Mouse (Mus musculus) heart, embryonic 15.5 days (tissue): Measurements from ENCODE around the gene Cdh24. TPM values are rescaled to one million over a fixed set of nuclear protein-coding genes. Genes with fewer than 3 reads are reported as not detected.

ENCODE experiments used
- ATAC-seq: fragments of 200-750 bp; cut with Nextera tagmentation; replicated peaks from 2 replicates; pipeline ENCODE4 v1.8.0; 2017; ENCODE audit warnings: low read depth, moderate TSS enrichment; ENCODE audit not compliant: insufficient number of reproducible peaks, insufficient read depth, low FRiP score
- H3K27ac ChIP-seq: fragments of 300-500 bp; sonication (generic); 2 replicates; pipeline ENCODE4 v1.5.1; 2015; ENCODE audit warnings: mild to moderate bottlenecking, inconsistent platforms
- H3K27me3 ChIP-seq: fragments of 300-500 bp; sonication (generic); 2 replicates; pipeline ENCODE4 v1.6.1; 2015; ENCODE audit warnings: inconsistent platforms
- H3K36me3 ChIP-seq: fragments of 300-500 bp; sonication (generic); 2 replicates; pipeline ENCODE4 v1.6.1; 2015; ENCODE audit warnings: mild to moderate bottlenecking, inconsistent platforms
- H3K4me1 ChIP-seq: fragments of 300-500 bp; sonication (generic); replicated peaks from 2 replicates; pipeline ENCODE4 v1.6.1; 2015; ENCODE audit warnings: inconsistent platforms
- H3K4me2 ChIP-seq: fragments of 300-500 bp; sonication (generic); 2 replicates; pipeline ENCODE4 v1.6.1; 2015; ENCODE audit warnings: inconsistent platforms, mild to moderate bottlenecking, moderate library complexity
- H3K4me3 ChIP-seq: fragments of 300-500 bp; sonication (generic); 2 replicates; pipeline ENCODE4 v1.5.1; 2015; ENCODE audit warnings: mild to moderate bottlenecking, inconsistent platforms
- H3K9ac ChIP-seq: fragments of 300-500 bp; sonication (generic); 2 replicates; pipeline ENCODE4 v1.6.1; 2015; ENCODE audit warnings: mild to moderate bottlenecking, inconsistent platforms
- H3K9me3 ChIP-seq: fragments of 300-500 bp; sonication (generic); replicated peaks from 2 replicates; pipeline ENCODE4 v1.6.1; 2016; ENCODE audit warnings: inconsistent platforms
- WGBS: fragments of 180-500 bp; shearing (Covaris S2); methylation state at CpG from one replicate; pipeline ENCODE4 v1.1.7; 2015; ENCODE audit warnings: mixed read lengths; 5-methylcytosine and 5-hydroxymethylcytosine counted together
- polyA plus RNA-seq: library from polyadenylated mRNA; unstranded; fragments of >200 nt; fragmentation: Nextera tagmentation; extraction: Ambion mirVana; gene quantifications from 2 replicates; pipeline ENCODE4 v1.2.1, GENCODE M21; 2015

Gene Cdh24
- polyA plus RNA-seq, 1 experiment from 2014 or later: 1.6 TPM

GRCm38 (mm10) chr14:54642224-54642944 is 1.2 kb upstream of the Cdh24 start:
- Histone ChIP-seq H3K36me3 (peaks cover 53% of the 10 kb centered on the region), H3K4me3 (no peak overlapping the region), H3K27ac (no peak overlapping the region), H3K27me3 (no peaks in the 10 kb centered on the region; the same call in 1 of the 2 replicates), H3K4me2 (no peak overlapping the region), H3K9ac (no peak overlapping the region), H3K4me1 (peaks cover 14% of the 10 kb centered on the region), H3K9me3 (no peaks in the 10 kb centered on the region)
- no peak for ATAC-seq
- WGBS: 81% methylated on average over 25 of the region's 25 CpGs

- peak within 1 kb of the TSS; percentile 71 for H3K27ac ChIP-seq
- ATAC-seq: no peak
- peak within 1 kb of the TSS; percentile 67 for H3K4me3 ChIP-seq
- H3K4me1 ChIP-seq: peaks cover 14% of the 10 kb centered on the region
- peak within 1 kb of the TSS; percentile 99 for H3K4me2 ChIP-seq
- no peaks in the 10 kb centered on the region for H3K9me3 ChIP-seq
- WGBS: 2% methylated on average over 28 of the region's 28 CpGs
- H3K9ac ChIP-seq: peak within 1 kb of the TSS; percentile 92
- H3K36me3 ChIP-seq: peaks cover 38% of the 10 kb centered on the region
- no peaks in the 10 kb centered on the region; the same call in 1 of the 2 replicates for H3K27me3 ChIP-seq
Measured at GRCm38 (mm10) chr14:54640946-54641304, 239 bp downstream of the Cdh24 start, which contains the start of gene Gm17606. Gm17606 (plus strand) TSS chr14:54640952.

GRCm38 (mm10) chr14:54640121-54640520 is 1.0 kb downstream of the Cdh24 start:
- H3K27ac ChIP-seq: no peak overlapping the region
- H3K9me3 ChIP-seq: no peaks in the 10 kb centered on the region
- H3K36me3 ChIP-seq: peaks cover 30% of the 10 kb centered on the region
- H3K4me1 ChIP-seq: peaks cover 14% of the 10 kb centered on the region
- no peak overlapping the region for H3K9ac ChIP-seq
- 41% methylated on average over 4 of the region's 4 CpGs for WGBS
- H3K4me3 ChIP-seq: peak overlapping the region; percentile 21; the same call in 1 of the 2 replicates
- H3K27me3 ChIP-seq: no peaks in the 10 kb centered on the region; the same call in 1 of the 2 replicates
- no peak for ATAC-seq
- H3K4me2 ChIP-seq: peak overlapping the region; percentile 99

DNA sequence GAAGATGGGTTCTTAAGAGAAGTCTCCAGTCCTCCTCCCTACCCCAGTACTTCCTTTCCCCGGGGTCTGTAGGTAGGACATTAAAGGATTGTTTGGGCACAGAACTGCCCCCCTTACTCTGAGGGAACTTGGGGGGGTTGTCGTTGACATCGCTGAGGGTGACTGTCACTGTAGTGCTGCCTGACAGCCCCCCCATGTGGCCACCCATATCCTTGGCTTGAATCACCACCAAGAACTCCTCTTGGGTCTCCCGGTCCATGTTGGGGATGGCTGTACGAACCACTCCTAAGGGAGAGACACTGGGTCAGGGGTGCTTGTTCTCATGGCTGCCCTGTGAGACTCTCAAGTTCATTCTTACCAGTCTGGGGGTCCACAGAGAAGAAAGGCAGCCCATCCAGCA is 3.0 kb downstream of the Cdh24 start:
- WGBS: 65% methylated on average over 5 of the region's 5 CpGs
- ATAC-seq: no peak
- no peak overlapping the region for H3K9ac ChIP-seq
- H3K4me2 ChIP-seq: no peak overlapping the region
- H3K4me1 ChIP-seq: peaks cover 14% of the 10 kb centered on the region
- peaks cover 11% of the 10 kb centered on the region for H3K36me3 ChIP-seq
- H3K27me3 ChIP-seq: no peaks in the 10 kb centered on the region; the same call in 1 of the 2 replicates
- H3K27ac ChIP-seq: no peak overlapping the region
- no peak overlapping the region for H3K4me3 ChIP-seq
- H3K9me3 ChIP-seq: no peaks in the 10 kb centered on the region

DNA sequence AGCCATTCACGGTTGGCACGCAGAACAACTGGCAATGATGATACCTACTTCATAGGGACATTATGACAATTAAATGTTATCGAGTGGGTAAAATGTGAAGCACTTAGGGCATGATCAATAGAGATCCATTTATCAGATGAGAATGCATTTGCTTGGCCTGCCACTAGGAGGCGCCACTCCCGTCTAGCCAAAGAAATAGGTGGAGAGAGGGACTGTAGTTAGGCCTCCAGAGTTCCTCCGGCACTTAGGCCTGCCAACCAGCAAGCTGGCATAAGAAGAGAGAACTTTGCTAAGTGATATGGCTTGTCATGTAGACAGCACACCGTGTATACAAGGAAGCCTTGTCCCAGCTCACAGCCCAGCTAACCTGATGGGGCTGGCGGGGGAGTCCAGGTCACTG is 4.2 kb downstream of the Cdh24 start:
- Histone ChIP-seq H3K9ac (no peak overlapping the region), H3K9me3 (no peaks in the 10 kb centered on the region), H3K4me1 (peaks cover 14% of the 10 kb centered on the region), H3K27me3 (no peaks in the 10 kb centered on the region; the same call in 1 of the 2 replicates), H3K4me3 (no peak overlapping the region), H3K36me3 (peaks cover 7% of the 10 kb centered on the region; the same call in 1 of the 2 replicates), H3K4me2 (no peak overlapping the region), H3K27ac (no peak overlapping the region)
- WGBS: 57% methylated on average over 8 of the region's 8 CpGs
- ATAC-seq: no peak

- Histone ChIP-seq H3K4me2 (no peak overlapping the region), H3K27ac (no peak overlapping the region), H3K36me3 (peaks cover 10% of the 10 kb centered on the region; the same call in 1 of the 2 replicates), H3K4me3 (no peak overlapping the region), H3K27me3 (no peaks in the 10 kb centered on the region), H3K4me1 (no peaks in the 10 kb centered on the region), H3K9me3 (no peaks in the 10 kb centered on the region), H3K9ac (no peak overlapping the region)
- ATAC-seq: no peak
- 78% methylated on average over 4 of the region's 4 CpGs for WGBS
Measured at GRCm38 (mm10) chr14:54634182-54634581, 7.0 kb downstream of the Cdh24 start.

DNA sequence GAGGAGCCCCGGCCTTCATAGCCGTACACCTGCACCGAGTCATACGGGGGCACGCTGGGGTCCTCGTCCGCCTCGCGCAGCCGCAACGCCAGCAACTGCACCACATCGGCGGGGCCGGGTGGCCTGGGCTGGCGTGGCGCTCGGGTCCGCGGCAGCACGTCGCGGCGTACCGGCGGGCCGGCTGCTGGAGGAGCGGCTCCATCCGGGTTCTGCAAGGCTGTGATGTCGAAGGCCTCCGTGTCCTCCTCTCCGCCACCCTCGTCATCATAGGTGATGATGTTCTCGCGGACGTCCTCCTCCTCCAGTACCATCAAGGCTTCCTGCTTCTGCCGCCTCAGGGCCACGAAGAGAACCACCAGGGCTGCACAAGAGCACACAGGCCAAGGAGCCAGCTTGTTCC is 8.9 kb downstream of the Cdh24 start:
- no peak overlapping the region for H3K27ac ChIP-seq
- no peaks in the 10 kb centered on the region for H3K4me1 ChIP-seq
- H3K9me3 ChIP-seq: no peaks in the 10 kb centered on the region
- no peak for ATAC-seq
- peaks cover 10% of the 10 kb centered on the region; the same call in 1 of the 2 replicates for H3K36me3 ChIP-seq
- no peak overlapping the region for H3K4me2 ChIP-seq
- no peak overlapping the region for H3K4me3 ChIP-seq
- 88% methylated on average over 37 of the region's 37 CpGs for WGBS
- H3K27me3 ChIP-seq: no peaks in the 10 kb centered on the region
- H3K9ac ChIP-seq: no peak overlapping the region

DNA sequence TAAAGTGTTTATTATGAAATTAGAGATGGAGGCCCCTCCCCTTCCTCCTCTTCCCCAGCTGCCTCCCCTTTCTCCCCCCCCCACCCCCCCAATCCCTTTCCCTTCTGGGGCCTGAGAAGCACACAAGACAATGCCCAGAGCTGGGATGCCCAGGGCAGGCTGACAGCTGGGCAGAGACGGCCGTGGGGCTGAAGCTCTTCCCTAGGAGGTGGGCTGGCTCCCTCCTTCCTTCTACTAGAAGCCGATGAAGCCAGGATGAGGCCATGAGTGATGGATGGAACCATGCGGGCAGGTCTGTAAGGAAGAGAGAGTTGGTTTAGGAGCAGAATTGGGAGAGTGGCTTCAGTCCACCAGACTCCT is 9.9 kb downstream of the Cdh24 start:
- no peaks in the 10 kb centered on the region for H3K9me3 ChIP-seq
- no peaks in the 10 kb centered on the region for H3K27me3 ChIP-seq
- peaks cover 10% of the 10 kb centered on the region; the same call in 1 of the 2 replicates for H3K36me3 ChIP-seq
- no peaks in the 10 kb centered on the region for H3K4me1 ChIP-seq
- no peak for ATAC-seq
- 80% methylated on average over 4 of the region's 4 CpGs for WGBS
- H3K4me3 ChIP-seq: no peak overlapping the region
- no peak overlapping the region for H3K27ac ChIP-seq
- H3K4me2 ChIP-seq: no peak overlapping the region
- no peak overlapping the region for H3K9ac ChIP-seq

DNA sequence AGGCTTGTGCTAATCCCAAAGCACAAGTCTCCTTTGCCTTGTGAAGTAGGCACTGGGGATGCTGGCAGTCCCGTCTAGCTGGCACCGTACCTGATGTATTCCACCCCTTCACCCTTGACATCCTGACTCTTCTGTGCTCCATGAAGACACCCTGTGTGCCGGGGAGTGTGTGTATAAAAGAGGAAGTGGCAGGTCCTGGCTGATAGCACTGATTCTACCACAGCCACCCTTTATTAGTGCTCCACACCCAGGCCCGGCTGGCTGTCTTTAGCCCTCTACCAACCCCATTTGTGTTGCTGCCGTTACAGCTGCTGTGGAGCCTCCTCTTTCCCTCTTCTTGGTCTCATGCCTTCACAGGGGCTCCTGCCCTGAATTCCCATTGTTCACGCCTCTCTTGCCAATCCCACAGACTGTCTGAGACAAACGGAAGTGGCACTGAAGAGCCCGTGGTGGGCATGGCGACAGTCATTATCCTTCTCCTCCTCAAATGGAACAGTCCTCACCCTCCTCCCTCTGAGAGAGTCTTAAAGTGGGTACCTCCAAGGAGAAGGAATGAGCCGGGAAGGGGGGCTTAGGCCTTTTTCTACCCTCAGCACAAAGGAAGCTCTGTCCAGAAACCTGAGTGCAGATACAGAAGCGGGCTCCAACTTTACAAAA is 10.5 kb downstream of the Cdh24 start:
- H3K4me2 ChIP-seq: no peak overlapping the region
- no peak overlapping the region for H3K27ac ChIP-seq
- no peak overlapping the region for H3K9ac ChIP-seq
- no peaks in the 10 kb centered on the region for H3K27me3 ChIP-seq
- no peak for ATAC-seq
- H3K36me3 ChIP-seq: peaks cover 10% of the 10 kb centered on the region; the same call in 1 of the 2 replicates
- WGBS: 78% methylated on average over 11 of the region's 11 CpGs
- no peak overlapping the region for H3K4me3 ChIP-seq
- no peaks in the 10 kb centered on the region for H3K9me3 ChIP-seq
- no peaks in the 10 kb centered on the region for H3K4me1 ChIP-seq

- Histone ChIP-seq H3K27ac (no peak overlapping the region), H3K4me1 (no peaks in the 10 kb centered on the region), H3K9me3 (no peaks in the 10 kb centered on the region), H3K9ac (no peak overlapping the region), H3K36me3 (peaks cover 10% of the 10 kb centered on the region; the same call in 1 of the 2 replicates), H3K4me2 (no peak overlapping the region), H3K27me3 (no peaks in the 10 kb centered on the region), H3K4me3 (no peak overlapping the region)
- 85% methylated on average over 2 of the region's 2 CpGs for WGBS
- no peak for ATAC-seq
Measured at GRCm38 (mm10) chr14:54629797-54630196, 11.4 kb downstream of the Cdh24 start.

DNA sequence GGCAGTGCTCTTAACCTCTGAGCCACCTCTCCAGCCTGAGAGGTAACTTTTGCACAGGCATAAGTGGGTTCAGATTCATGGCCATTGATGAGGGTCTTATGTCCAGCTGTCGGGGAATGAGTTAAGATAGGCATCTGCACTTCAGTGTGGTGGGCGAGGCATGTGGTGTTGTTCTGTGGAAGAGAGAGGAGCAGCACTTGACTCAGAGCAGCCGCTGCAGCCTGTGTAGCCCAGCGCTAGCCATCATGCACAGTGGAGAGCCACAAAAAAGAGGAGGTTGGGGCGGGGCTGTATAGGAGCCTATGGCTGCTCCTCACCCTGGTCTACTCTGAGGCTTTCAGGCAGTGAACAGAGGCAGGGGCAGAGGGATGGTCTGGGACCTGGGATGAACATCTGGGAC is 13.1 kb downstream of the Cdh24 start:
- H3K4me3 ChIP-seq: no peak overlapping the region
- H3K27ac ChIP-seq: no peak overlapping the region
- H3K4me1 ChIP-seq: no peaks in the 10 kb centered on the region
- H3K36me3 ChIP-seq: peaks cover 9% of the 10 kb centered on the region; the same call in 1 of the 2 replicates
- no peak overlapping the region for H3K9ac ChIP-seq
- H3K27me3 ChIP-seq: no peaks in the 10 kb centered on the region
- no peak overlapping the region for H3K4me2 ChIP-seq
- H3K9me3 ChIP-seq: no peaks in the 10 kb centered on the region
- no peak for ATAC-seq
- WGBS: 69% methylated on average over 5 of the region's 5 CpGs
